Mouse (Mus musculus) liver, embryonic 14.5 days (tissue): Measurements from ENCODE around the gene Mien1. TPM values are rescaled to one million over a fixed set of nuclear protein-coding genes. Genes with fewer than 3 reads are reported as not detected.

Experiments used
- ATAC-seq: fragments of 200-750 bp; cut with Nextera tagmentation; 2 replicates; pipeline ENCODE4 v1.8.0; 2017; ENCODE audit warnings: moderate number of reproducible peaks, mild to moderate bottlenecking, moderate library complexity; ENCODE audit not compliant: insufficient read depth
- DNase-seq, 3 experiments: peaks; one replicate each; pipeline ENCODE4 v3.0.0-alpha.2; 2012 to 2013; ENCODE audit warnings: low read depth in 3 of 3, low spot score in 3 of 3
- H3K27ac ChIP-seq: fragments of 300-500 bp; sonication (generic); 2 replicates; pipeline ENCODE4 v1.5.1; 2014; ENCODE audit warnings: moderate library complexity, mild to moderate bottlenecking, control low read depth, inconsistent platforms
- H3K27me3 ChIP-seq: fragments of 300-500 bp; sonication (generic); 2 replicates; pipeline ENCODE4 v1.6.1; 2014; ENCODE audit warnings: mild to moderate bottlenecking, low read length, moderate library complexity; ENCODE audit not compliant: control insufficient read depth, insufficient read depth
- H3K36me3 ChIP-seq: fragments of 300-500 bp; sonication (generic); replicated peaks from 2 replicates; pipeline ENCODE4 v1.6.1; 2014; ENCODE audit warnings: low read depth; ENCODE audit not compliant: control insufficient read depth, insufficient read depth
- H3K4me1 ChIP-seq, 2 experiments: fragments of 200-500 bp in 1 of 2; fragments of 300-500 bp in 1 of 2; sonication (generic) in 1 of 2; replicated peaks; 2 replicates each; pipeline ENCODE4 v1.6.1; 2012 to 2014; ENCODE audit warnings: antibody characterized with exemption in 1 of 2, inconsistent platforms in 1 of 2, low read length in 1 of 2; ENCODE audit not compliant: control insufficient read depth in 2 of 2, insufficient read depth in 2 of 2
- H3K4me2 ChIP-seq: fragments of 300-500 bp; sonication (generic); 2 replicates; pipeline ENCODE4 v1.6.1; 2014; ENCODE audit warnings: low read depth, mild to moderate bottlenecking, control low read depth, moderate library complexity
- H3K4me3 ChIP-seq, 2 experiments: fragments of 200-500 bp in 1 of 2; fragments of 300-500 bp in 1 of 2; sonication (generic) in 1 of 2; 2 replicates each; pipeline ENCODE4 v1.5.1; 2012 to 2014; ENCODE audit warnings: low read depth in 2 of 2, low read length in 2 of 2, mild to moderate bottlenecking in 2 of 2, control low read depth in 1 of 2, inconsistent platforms in 1 of 2, moderate library complexity in 1 of 2; ENCODE audit not compliant: insufficient read depth in 1 of 2
- H3K9ac ChIP-seq: fragments of 300-500 bp; sonication (generic); replicated peaks from 2 replicates; pipeline ENCODE4 v1.6.1; 2014; ENCODE audit warnings: mild to moderate bottlenecking, control low read depth, moderate library complexity
- H3K9me3 ChIP-seq: fragments of 300-500 bp; sonication (generic); 2 replicates; pipeline ENCODE4 v1.6.1; 2016; ENCODE audit warnings: low read length, mixed read lengths; ENCODE audit not compliant: control insufficient read depth
- CTCF ChIP-seq: IDR thresholded peaks from 2 replicates; pipeline ENCODE4 v1.5.1; 2016; ENCODE audit warnings: antibody characterized with exemption, low read depth, control low read depth
- EP300 ChIP-seq: IDR thresholded peaks from 2 replicates; pipeline ENCODE4 v1.6.1; 2016; ENCODE audit warnings: antibody characterized with exemption, low read depth
- WGBS: fragments of 180-500 bp; shearing (Covaris S2); extraction: QIAGEN DNeasy Blood & Tissue Kit; methylation state at CpG from one replicate; pipeline ENCODE4 v1.1.7; 2014; ENCODE audit not compliant: insufficient replicate concordance; 5-methylcytosine and 5-hydroxymethylcytosine counted together
- polyA plus RNA-seq, 2 experiments: library from polyadenylated mRNA; depleted of rRNA in 1 of 2; stranded (reverse) in 1 of 2; unstranded in 1 of 2; fragments of >200 nt; fragmentation: Nextera tagmentation in 1 of 2; extraction: Ambion mirVana in 1 of 2; gene quantifications; 2 replicates each; pipeline versions ENCODE4 v1.2.1 to v1.2.3; 2012 to 2014

The Mien1 gene
- polyA plus RNA-seq, 2 experiments = 31.1 to 58.5 TPM

DNA sequence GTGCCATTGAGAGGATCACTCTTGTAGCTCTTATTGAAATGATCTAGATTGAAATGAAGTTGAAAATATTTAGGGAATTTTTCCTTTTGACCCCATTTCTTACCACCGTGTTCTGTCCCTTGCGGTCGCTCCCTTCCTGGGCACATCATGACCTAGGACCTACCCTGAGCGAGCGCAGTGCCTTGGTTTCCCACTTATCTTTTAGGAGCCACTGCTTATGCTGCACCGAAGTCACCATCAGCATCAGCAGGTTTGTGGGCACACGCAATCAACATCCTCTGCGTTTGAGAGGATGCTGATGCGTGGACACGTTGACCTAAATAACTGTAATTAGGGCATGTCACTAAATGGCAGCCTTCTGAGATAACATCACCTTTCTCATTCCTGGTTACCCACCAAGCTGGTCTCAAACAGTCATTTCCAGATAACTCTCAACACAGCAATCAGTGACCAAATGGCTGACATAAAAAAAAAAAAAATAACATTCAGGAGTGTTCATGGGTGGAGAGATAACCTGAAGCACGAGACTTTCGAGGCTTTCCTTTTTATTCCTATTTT is 41.2 kb upstream of the Mien1 start:
- Histone ChIP-seq H3K36me3 (no peaks in the 10 kb centered on the region), H3K27ac (no peak overlapping the region), H3K4me1 (no peaks in the 10 kb centered on the region), H3K9ac (no peak overlapping the region), H3K9me3 (no peaks in the 10 kb centered on the region), H3K4me2 (no peak overlapping the region), H3K4me3 (no peak overlapping the region), H3K27me3 (no peaks in the 10 kb centered on the region)
- TF ChIP-seq EP300 (no peak), CTCF (no peak)
- WGBS = 61% methylated on average over 12 of the region's 12 CpGs
- ATAC-seq = no peak
- no peak for DNase-seq

DNA sequence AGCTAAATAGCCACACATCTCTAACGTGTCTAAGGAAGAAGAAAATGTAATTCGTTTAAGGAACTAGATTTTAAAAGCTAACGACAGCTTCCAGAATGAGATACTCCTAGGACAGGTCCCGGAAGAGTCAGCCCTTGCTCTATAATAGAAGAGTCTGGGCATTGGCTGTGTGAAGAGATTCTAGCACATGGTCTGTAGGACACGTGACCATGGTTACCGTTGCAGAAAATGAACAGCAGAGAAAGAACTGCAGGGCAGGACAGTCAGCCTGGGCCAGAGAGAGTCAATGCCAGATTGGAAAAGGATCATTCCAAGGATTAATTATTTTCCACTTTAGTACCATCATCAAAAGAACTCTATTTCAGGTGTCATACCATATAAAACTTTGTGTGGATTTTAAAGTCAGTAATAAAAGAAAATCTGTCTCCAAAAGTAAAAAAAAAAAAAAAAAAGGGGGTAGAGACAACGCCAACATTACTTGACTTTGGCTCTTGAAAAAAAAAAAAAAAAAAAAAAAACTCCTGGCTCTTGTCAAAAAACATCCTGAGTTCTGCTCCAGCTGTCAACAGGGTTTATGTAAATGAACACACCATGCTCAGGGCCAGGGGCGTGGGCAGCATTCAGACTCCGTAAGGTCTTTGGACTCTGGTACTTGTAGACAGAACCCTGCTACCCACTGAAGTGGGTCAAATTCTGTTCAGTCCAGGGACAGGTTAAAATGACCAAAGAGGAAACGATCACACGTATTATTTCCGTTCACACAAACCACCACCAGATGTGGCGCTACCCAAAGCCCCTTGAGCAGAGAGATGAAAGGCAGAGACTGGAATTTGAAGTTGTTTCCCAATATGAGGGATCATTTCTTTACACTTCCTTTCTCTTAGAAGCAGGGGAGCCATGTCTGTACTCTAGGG is 40.5 kb upstream of the Mien1 start:
- Histone ChIP-seq H3K4me1 (no peaks in the 10 kb centered on the region), H3K4me2 (no peak overlapping the region), H3K9me3 (no peaks in the 10 kb centered on the region), H3K9ac (no peak overlapping the region), H3K27ac (no peak overlapping the region), H3K36me3 (no peaks in the 10 kb centered on the region), H3K27me3 (no peaks in the 10 kb centered on the region), H3K4me3 (no peak overlapping the region)
- TF ChIP-seq EP300 = no peak
- WGBS = 55% methylated on average over 13 of the region's 13 CpGs
- ATAC-seq (no peak), DNase-seq (no peak)

DNA sequence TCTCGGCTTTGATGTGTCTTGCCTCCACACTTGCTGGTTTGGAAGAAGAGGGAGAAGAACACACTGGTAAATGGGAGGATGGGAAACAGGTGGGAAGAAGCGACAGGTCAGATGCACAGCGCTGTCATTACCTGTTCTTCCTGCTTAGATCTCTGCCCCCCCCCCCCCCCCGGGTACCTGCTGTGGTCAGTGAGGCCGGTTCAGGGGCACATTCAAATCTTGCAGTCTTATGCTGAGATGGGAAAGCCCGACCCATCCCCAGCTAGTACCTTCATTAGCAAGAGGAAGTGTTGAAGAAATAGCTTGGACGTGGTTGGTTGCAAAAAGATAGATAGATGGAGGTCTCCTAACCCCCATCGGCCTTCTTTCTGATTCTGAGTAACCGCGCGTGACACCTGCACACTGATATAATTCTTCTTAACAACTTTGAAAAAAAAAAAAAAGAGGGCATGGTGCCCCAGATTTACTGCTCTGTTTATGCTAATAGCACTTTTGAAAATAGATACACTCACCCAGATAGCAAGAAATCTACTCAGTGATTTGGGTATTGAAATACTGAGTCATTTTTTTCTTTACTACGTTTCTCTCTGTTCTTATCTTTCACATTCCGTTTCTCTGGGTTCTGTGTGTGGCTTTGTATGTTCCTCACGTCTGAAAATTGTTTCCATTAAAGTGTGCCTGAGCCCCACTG is 38.4 kb upstream of the Mien1 start:
- ATAC-seq = no peak

DNA sequence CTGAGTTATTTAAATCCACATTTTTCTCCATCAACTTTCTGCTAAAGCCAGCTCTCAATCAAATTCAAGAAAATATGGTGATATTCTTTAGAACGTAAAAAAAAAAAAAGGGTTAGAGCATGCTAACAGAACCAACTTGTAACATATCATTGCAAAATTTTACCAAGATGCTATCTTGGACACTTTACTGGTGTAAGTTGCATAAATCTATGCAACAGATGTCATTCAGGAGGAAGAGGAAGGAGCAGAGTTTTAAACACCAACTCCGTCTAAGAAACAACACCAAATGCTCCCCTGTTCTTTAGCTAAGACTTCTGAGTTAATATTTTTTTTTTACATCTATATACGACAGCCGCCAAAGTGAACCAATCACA is 37.6 kb upstream of the Mien1 start:
- TF ChIP-seq CTCF (no peak), EP300 (no peak)

More for the DNA sequence above, 38.4 kb upstream of the Mien1 start:
- Histone ChIP-seq H3K9me3 (no peaks in the 10 kb centered on the region), H3K4me1 (no peaks in the 10 kb centered on the region), H3K27ac (no peak overlapping the region), H3K4me3 (no peak overlapping the region), H3K36me3 (no peaks in the 10 kb centered on the region), H3K4me2 (no peak overlapping the region), H3K27me3 (no peaks in the 10 kb centered on the region), H3K9ac (no peak overlapping the region)
- no peak for DNase-seq
- no peak for TF ChIP-seq CTCF
- no peak for TF ChIP-seq EP300
- WGBS = 49% methylated on average over 14 of the region's 14 CpGs

More for the DNA sequence above, 37.6 kb upstream of the Mien1 start:
- Histone ChIP-seq H3K9ac (no peak overlapping the region), H3K9me3 (no peaks in the 10 kb centered on the region), H3K27ac (no peak overlapping the region), H3K4me3 (no peak overlapping the region), H3K36me3 (no peaks in the 10 kb centered on the region), H3K4me1 (no peaks in the 10 kb centered on the region), H3K27me3 (no peaks in the 10 kb centered on the region), H3K4me2 (no peak overlapping the region)
- WGBS = 58% methylated on average over 4 of the region's 4 CpGs
- DNase-seq = no peak
- no peak for ATAC-seq
